Mouse (Mus musculus): ENCODE measurements at regions not wholly inside any gene's neighbourhood (a gene's known extent, or its start where the extent isn't known, plus 50 kb on each side); places are given as distances from the start of the nearest gene placed in this dataset.

DNA sequence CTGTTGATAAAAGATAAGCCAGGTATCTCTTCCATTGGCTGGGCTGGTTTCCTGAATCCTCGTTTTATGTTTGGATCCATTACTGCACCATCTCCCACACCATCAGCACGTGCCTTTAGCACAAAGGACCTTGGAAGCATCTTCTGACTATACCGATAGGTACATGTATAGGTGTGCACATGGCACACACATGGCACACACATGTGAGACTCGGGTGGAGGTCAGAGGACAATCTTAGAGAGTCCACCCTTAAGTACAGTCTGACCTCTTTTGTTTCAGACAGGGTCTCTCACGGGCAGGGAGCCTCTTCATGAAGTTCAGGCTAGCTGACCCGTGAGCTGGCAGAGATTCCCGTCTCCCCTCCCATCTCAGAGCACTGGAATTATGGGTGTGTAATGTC is 142.3 kb upstream of the Zfp618 start:
- H3K27me3 ChIP-seq (ENCODE audit: control insufficient read depth, insufficient read depth, low read length) = no peaks in the 10 kb centered on the region
- ATAC-seq (ENCODE audit: low FRiP score) = no peak

DNA sequence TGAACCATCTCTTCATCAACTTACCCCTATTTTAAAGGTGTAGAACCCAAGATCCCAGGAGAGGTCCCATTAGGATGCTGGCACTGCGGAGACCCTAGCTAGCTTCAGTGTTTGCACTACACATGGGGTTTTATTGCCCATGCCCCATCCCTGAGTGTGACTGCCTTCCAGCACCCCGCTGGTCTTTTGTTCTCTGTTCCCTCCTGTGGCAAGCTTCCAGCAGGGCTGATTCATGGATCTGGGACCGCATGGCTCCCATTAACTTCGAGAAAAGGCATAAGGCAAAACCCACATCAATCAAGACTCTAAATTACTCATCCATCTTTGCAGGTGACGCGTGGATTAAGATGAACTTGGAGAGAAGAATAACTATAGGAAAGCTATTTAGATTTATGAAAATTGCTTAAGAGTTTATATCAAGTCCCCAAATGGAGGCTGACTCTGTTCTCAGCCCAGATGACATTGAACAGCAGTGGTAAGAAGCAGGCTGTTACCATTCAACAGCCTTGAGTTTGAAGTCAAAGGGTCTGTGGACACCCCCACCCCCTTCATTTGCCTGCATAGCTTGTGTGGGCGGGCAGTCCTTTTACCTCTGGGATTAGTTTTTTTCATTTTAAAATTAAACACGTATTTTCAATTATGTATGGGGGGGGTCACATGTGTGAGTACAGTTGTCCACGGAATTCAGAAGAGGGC is 141.7 kb upstream of the Zfp618 start:
- no peaks in the 10 kb centered on the region for H3K36me3 ChIP-seq (ENCODE audit: control insufficient read depth, insufficient read depth, low read length)
- 49% methylated on average over 9 of the region's 9 CpGs for WGBS
- H3K27me3 ChIP-seq (ENCODE audit: control insufficient read depth, insufficient read depth, low read length) = no peaks in the 10 kb centered on the region
- H3K4me3 ChIP-seq (ENCODE audit: low read depth, low read length) = no peak overlapping the region
- ATAC-seq (ENCODE audit: low FRiP score) (no peak), DNase-seq (ENCODE audit: low spot score) (no peak)
- no peak overlapping the region for H3K27ac ChIP-seq (ENCODE audit: low read depth, low read length)
- no peaks in the 10 kb centered on the region for H3K9me3 ChIP-seq (ENCODE audit: control insufficient read depth, low read length)
- H3K4me1 ChIP-seq (replicated peaks; ENCODE audit: control insufficient read depth, insufficient read depth, low read length) = no peaks in the 10 kb centered on the region
- no peak overlapping the region for H3K9ac ChIP-seq (ENCODE audit: low read depth, low read length)
- H3K4me2 ChIP-seq (replicated peaks; ENCODE audit: low read depth, low read length) = no peak overlapping the region

More for the DNA sequence above, 142.3 kb upstream of the Zfp618 start:
- H3K9me3 ChIP-seq (ENCODE audit: control insufficient read depth, low read length) = no peaks in the 10 kb centered on the region
- no peak overlapping the region for H3K9ac ChIP-seq (ENCODE audit: low read depth, low read length)
- no peaks in the 10 kb centered on the region for H3K36me3 ChIP-seq (ENCODE audit: control insufficient read depth, insufficient read depth, low read length)
- no peak overlapping the region for H3K4me2 ChIP-seq (replicated peaks; ENCODE audit: low read depth, low read length)
- H3K4me1 ChIP-seq (replicated peaks; ENCODE audit: control insufficient read depth, insufficient read depth, low read length) = no peaks in the 10 kb centered on the region
- H3K27ac ChIP-seq (ENCODE audit: low read depth, low read length) = no peak overlapping the region
- DNase-seq (ENCODE audit: low spot score) = no peak
- 79% methylated on average over 7 of the region's 7 CpGs for WGBS
- no peak overlapping the region for H3K4me3 ChIP-seq (ENCODE audit: low read depth, low read length)

DNA sequence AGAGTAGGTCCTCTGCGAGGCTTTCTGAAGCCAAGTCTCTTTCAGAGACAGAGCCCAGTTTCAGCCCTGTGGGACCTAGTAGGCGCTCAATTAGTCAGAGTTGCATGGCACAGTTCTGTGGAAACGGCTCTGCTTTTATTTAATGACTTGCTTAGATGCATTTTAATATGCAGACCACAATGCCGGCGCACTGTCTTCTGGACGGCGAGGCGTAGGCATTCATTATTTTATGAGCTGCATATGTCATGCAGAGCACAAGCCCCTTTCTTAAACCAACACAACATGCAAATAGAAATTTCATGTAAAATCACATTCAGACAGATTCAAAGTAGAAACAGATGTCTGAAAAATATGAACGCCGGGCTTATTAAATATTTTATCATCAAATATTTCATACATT is 140.8 kb upstream of the Zfp618 start:
- Histone ChIP-seq H3K36me3 (ENCODE audit: control insufficient read depth, insufficient read depth, low read length) (no peaks in the 10 kb centered on the region), H3K4me1 (replicated peaks; ENCODE audit: control insufficient read depth, insufficient read depth, low read length) (no peaks in the 10 kb centered on the region), H3K27ac (ENCODE audit: low read depth, low read length) (no peak overlapping the region), H3K27me3 (ENCODE audit: control insufficient read depth, insufficient read depth, low read length) (no peaks in the 10 kb centered on the region), H3K4me2 (replicated peaks; ENCODE audit: low read depth, low read length) (no peak overlapping the region), H3K9ac (ENCODE audit: low read depth, low read length) (no peak overlapping the region), H3K9me3 (ENCODE audit: control insufficient read depth, low read length) (no peaks in the 10 kb centered on the region), H3K4me3 (ENCODE audit: low read depth, low read length) (no peak overlapping the region)
- ATAC-seq (ENCODE audit: low FRiP score) = no peak
- DNase-seq (ENCODE audit: low spot score) = no peak
- 84% methylated on average over 10 of the region's 10 CpGs for whole genome bisulfite sequencing

DNA sequence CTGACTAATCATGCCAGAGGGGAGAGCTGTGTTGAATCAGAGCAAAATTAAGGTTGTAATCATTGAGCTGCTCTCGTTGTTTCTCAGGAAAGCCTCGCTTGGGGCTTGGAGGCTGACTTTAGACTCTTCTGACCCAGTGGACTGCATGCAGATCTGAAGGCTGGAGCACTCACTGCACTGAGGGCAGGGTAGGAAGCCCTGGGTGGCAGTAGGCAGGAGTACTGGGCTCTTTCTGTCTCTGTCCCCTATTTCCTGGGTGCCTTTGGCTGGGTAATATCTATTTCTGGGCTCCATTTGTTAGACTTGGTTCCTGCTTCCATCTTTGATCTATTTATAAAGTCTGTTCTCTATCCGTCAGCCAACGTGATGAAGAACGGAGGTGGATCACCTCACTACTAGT is 140.1 kb upstream of the Zfp618 start:
- no peak overlapping the region for H3K27ac ChIP-seq (ENCODE audit: low read depth, low read length)
- no peaks in the 10 kb centered on the region for H3K36me3 ChIP-seq (ENCODE audit: control insufficient read depth, insufficient read depth, low read length)
- no peaks in the 10 kb centered on the region for H3K27me3 ChIP-seq (ENCODE audit: control insufficient read depth, insufficient read depth, low read length)
- 91% methylated on average over 5 of the region's 5 CpGs for WGBS
- H3K4me1 ChIP-seq (replicated peaks; ENCODE audit: control insufficient read depth, insufficient read depth, low read length) = no peaks in the 10 kb centered on the region
- H3K9me3 ChIP-seq (ENCODE audit: control insufficient read depth, low read length) = no peaks in the 10 kb centered on the region
- H3K9ac ChIP-seq (ENCODE audit: low read depth, low read length) = no peak overlapping the region
- no peak overlapping the region for H3K4me3 ChIP-seq (ENCODE audit: low read depth, low read length)
- no peak overlapping the region for H3K4me2 ChIP-seq (replicated peaks; ENCODE audit: low read depth, low read length)
- no peak for DNase-seq (ENCODE audit: low spot score)
- ATAC-seq (ENCODE audit: low FRiP score) = no peak

DNA sequence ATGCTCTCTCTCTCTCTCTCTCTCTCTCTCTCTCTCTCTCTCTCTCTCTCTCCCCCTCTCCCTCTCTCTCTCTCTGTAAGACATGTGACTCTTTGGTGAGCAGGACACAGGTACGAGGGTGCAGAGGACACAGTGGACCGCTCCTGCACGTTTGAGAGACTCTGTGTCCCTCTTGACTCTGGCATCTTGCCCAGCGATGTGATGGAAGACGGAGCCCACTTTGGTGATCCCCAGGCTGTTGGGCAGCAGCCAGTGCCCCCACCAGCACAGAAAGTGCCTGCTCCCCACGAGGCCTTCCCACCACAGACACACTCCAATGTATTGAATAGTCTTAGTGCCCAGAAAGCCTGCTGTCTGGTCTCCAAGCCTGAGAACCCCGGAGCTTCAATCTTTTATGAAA is 136.4 kb upstream of the Zfp618 start:
- DNase-seq (ENCODE audit: low spot score) = no peak

DNA sequence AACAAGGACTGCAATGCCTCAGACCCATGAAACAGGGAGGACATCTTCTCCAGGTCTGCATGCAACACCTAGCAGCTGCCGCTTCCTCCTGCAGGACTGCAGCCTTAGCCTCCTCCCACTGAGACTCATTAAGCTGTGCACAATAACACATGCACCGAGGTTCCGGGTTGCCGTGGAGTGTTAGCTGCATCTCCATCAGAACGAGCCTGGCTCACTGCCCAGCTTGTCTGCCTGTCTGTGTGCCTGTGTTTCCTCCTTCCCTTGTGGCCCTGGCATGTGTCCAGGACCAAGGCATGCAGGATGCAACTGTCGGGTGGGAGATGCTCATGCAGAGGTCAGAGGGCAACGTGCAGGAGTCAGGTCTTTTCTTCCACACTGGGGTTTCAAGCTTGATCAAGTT is 131.4 kb upstream of the Zfp618 start:
- Histone ChIP-seq H3K27me3 (ENCODE audit: control insufficient read depth, insufficient read depth, low read length) (no peaks in the 10 kb centered on the region), H3K27ac (ENCODE audit: low read depth, low read length) (no peak overlapping the region), H3K4me1 (replicated peaks; ENCODE audit: control insufficient read depth, insufficient read depth, low read length) (no peaks in the 10 kb centered on the region), H3K36me3 (ENCODE audit: control insufficient read depth, insufficient read depth, low read length) (no peaks in the 10 kb centered on the region), H3K4me2 (replicated peaks; ENCODE audit: low read depth, low read length) (no peak overlapping the region), H3K9ac (ENCODE audit: low read depth, low read length) (no peak overlapping the region), H3K9me3 (ENCODE audit: control insufficient read depth, low read length) (no peaks in the 10 kb centered on the region), H3K4me3 (ENCODE audit: low read depth, low read length) (no peak overlapping the region)
- ATAC-seq (ENCODE audit: low FRiP score) = no peak
- WGBS = 36% methylated on average over 7 of the region's 7 CpGs
- peak; percentile 25 for DNase-seq (ENCODE audit: low spot score)

More for the DNA sequence above, 136.4 kb upstream of the Zfp618 start:
- no peaks in the 10 kb centered on the region for H3K4me1 ChIP-seq (replicated peaks; ENCODE audit: control insufficient read depth, insufficient read depth, low read length)
- H3K27me3 ChIP-seq (ENCODE audit: control insufficient read depth, insufficient read depth, low read length) = no peaks in the 10 kb centered on the region
- H3K4me3 ChIP-seq (ENCODE audit: low read depth, low read length) = no peak overlapping the region
- ATAC-seq (ENCODE audit: low FRiP score) = no peak
- WGBS = 82% methylated on average over 7 of the region's 7 CpGs
- H3K4me2 ChIP-seq (replicated peaks; ENCODE audit: low read depth, low read length) = no peak overlapping the region
- H3K36me3 ChIP-seq (ENCODE audit: control insufficient read depth, insufficient read depth, low read length) = no peaks in the 10 kb centered on the region
- H3K9ac ChIP-seq (ENCODE audit: low read depth, low read length) = no peak overlapping the region
- no peak overlapping the region for H3K27ac ChIP-seq (ENCODE audit: low read depth, low read length)
- H3K9me3 ChIP-seq (ENCODE audit: control insufficient read depth, low read length) = no peaks in the 10 kb centered on the region

DNA sequence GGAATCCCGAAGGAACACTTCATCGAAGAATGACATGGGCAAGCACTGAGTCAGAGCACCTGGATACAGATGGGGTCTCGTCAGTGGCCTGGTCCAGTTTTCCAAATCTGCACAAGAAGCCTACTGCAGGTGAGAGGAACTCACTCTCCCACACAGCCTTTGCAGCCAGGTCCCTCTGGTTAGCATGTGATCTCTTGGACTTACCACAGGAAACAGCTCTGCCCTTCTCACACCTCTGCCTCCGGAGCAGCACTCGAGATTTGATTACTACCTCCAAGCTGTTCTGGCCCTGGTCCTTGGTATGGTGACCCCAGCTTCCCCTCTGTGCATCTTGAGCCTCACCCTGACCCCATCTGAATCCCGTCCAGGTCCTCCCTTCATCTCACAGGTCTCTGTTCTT is 128.5 kb upstream of the Zfp618 start:
- Histone ChIP-seq H3K9ac (ENCODE audit: low read depth, low read length) (no peak overlapping the region), H3K4me2 (replicated peaks; ENCODE audit: low read depth, low read length) (no peak overlapping the region), H3K27ac (ENCODE audit: low read depth, low read length) (no peak overlapping the region), H3K36me3 (ENCODE audit: control insufficient read depth, insufficient read depth, low read length) (no peaks in the 10 kb centered on the region), H3K9me3 (ENCODE audit: control insufficient read depth, low read length) (no peaks in the 10 kb centered on the region), H3K4me3 (ENCODE audit: low read depth, low read length) (no peak overlapping the region), H3K27me3 (ENCODE audit: control insufficient read depth, insufficient read depth, low read length) (no peaks in the 10 kb centered on the region), H3K4me1 (replicated peaks; ENCODE audit: control insufficient read depth, insufficient read depth, low read length) (no peaks in the 10 kb centered on the region)
- WGBS = 68% methylated on average over 6 of the region's 6 CpGs
- ATAC-seq (ENCODE audit: low FRiP score) (no peak), DNase-seq (ENCODE audit: low spot score) (no peak)

DNA sequence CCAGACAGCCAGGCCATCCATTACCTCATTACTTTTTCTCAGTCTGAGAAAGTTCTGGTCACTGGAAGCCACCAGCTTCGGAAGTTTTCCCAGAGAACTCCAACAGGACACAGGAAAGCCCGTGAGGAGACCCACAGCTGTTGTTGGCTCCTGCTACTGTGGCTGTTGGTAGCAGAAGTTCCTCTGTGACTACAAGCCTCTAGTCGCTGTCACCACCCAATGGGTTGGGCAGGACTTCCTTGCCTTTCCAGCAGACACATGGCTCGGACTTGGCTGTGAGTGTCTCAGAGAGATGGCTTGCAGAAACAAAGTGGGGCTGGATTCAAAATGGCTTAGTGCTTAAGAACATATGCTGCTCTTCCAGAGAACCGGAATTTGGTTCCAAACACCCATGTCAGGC is 114.8 kb upstream of the Zfp618 start:
- Histone ChIP-seq H3K9ac (ENCODE audit: low read depth, low read length) (no peak overlapping the region), H3K9me3 (ENCODE audit: control insufficient read depth, low read length) (no peaks in the 10 kb centered on the region; the same call in 1 of the 2 replicates), H3K36me3 (ENCODE audit: control insufficient read depth, insufficient read depth, low read length) (no peaks in the 10 kb centered on the region), H3K27ac (ENCODE audit: low read depth, low read length) (no peak overlapping the region), H3K27me3 (ENCODE audit: control insufficient read depth, insufficient read depth, low read length) (no peaks in the 10 kb centered on the region), H3K4me2 (replicated peaks; ENCODE audit: low read depth, low read length) (no peak overlapping the region), H3K4me3 (ENCODE audit: low read depth, low read length) (no peak overlapping the region), H3K4me1 (replicated peaks; ENCODE audit: control insufficient read depth, insufficient read depth, low read length) (no peaks in the 10 kb centered on the region)
- ATAC-seq (ENCODE audit: low FRiP score) (no peak), DNase-seq (ENCODE audit: low spot score) (no peak)
- 87% methylated on average over 5 of the region's 5 CpGs for WGBS

DNA sequence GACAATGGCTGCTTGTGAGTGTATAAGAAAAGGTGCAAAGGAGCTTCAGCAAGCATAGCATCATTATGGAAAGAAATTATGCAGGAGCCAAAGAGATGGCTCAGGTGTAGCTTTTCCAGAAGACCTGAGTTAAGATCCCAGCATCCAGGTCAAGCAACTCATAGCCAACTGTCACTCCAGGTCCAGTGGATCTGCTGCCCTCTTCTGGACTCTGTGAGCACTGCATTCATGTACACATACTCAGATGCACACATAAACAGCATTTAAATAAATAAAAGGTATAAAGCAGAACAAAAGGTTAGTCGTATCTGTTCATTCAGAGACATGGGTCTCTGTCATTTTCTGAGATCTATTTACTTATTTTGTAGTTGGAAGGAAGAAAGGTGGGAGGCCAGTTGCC is 112.0 kb upstream of the Zfp618 start:
- H3K36me3 ChIP-seq (ENCODE audit: control insufficient read depth, insufficient read depth, low read length) = no peaks in the 10 kb centered on the region
- 96% methylated on average over 1 of the region's 1 CpGs for WGBS
- no peaks in the 10 kb centered on the region for H3K4me1 ChIP-seq (replicated peaks; ENCODE audit: control insufficient read depth, insufficient read depth, low read length)
- H3K27ac ChIP-seq (ENCODE audit: low read depth, low read length) = no peak overlapping the region
- no peaks in the 10 kb centered on the region; the same call in 1 of the 2 replicates for H3K9me3 ChIP-seq (ENCODE audit: control insufficient read depth, low read length)
- no peak overlapping the region for H3K4me2 ChIP-seq (replicated peaks; ENCODE audit: low read depth, low read length)
- peak; percentile 27 for DNase-seq (ENCODE audit: low spot score)
- no peak overlapping the region for H3K9ac ChIP-seq (ENCODE audit: low read depth, low read length)
- ATAC-seq (ENCODE audit: low FRiP score) = no peak
- H3K4me3 ChIP-seq (ENCODE audit: low read depth, low read length) = no peak overlapping the region
- H3K27me3 ChIP-seq (ENCODE audit: control insufficient read depth, insufficient read depth, low read length) = no peaks in the 10 kb centered on the region

Data from hindbrain, embryonic 11.5 days (tissue).